Mouse (Mus musculus) hindbrain, embryonic 13.5 days (tissue): Measurements from ENCODE around the gene Tma7. TPM values are rescaled to one million over a fixed set of nuclear protein-coding genes. Genes with fewer than 3 reads are reported as not detected.
A peak's percentile ranks its signal among the peaks of the same experiment; 100 is the strongest.

Experiments used
- ATAC-seq: fragments of 200-750 bp; cut with Nextera tagmentation; 2 replicates; pipeline ENCODE4 v1.8.0; 2017; ENCODE audit warnings: moderate TSS enrichment; ENCODE audit not compliant: low FRiP score
- H3K27ac ChIP-seq: fragments of 300-500 bp; sonication (generic); 2 replicates; pipeline ENCODE4 v1.5.1; 2015; ENCODE audit warnings: inconsistent platforms, mild to moderate bottlenecking, moderate library complexity
- H3K27me3 ChIP-seq: fragments of 300-500 bp; sonication (generic); 2 replicates; pipeline ENCODE4 v1.6.1; 2015; ENCODE audit warnings: mild to moderate bottlenecking, inconsistent platforms
- H3K36me3 ChIP-seq: fragments of 300-500 bp; sonication (generic); 2 replicates; pipeline ENCODE4 v1.6.1; 2015; ENCODE audit warnings: mild to moderate bottlenecking, inconsistent platforms
- H3K4me1 ChIP-seq: fragments of 300-500 bp; sonication (generic); replicated peaks from 2 replicates; pipeline ENCODE4 v1.6.1; 2015; ENCODE audit warnings: inconsistent platforms
- H3K4me2 ChIP-seq: fragments of 300-500 bp; sonication (generic); 2 replicates; pipeline ENCODE4 v1.6.1; 2015; ENCODE audit warnings: inconsistent platforms, mild to moderate bottlenecking, moderate library complexity
- H3K4me3 ChIP-seq: fragments of 300-500 bp; sonication (generic); 2 replicates; pipeline ENCODE4 v1.5.1; 2015; ENCODE audit warnings: mild to moderate bottlenecking, inconsistent platforms
- H3K9ac ChIP-seq: fragments of 300-500 bp; sonication (generic); 2 replicates; pipeline ENCODE4 v1.6.1; 2015; ENCODE audit warnings: mild to moderate bottlenecking, inconsistent platforms
- H3K9me3 ChIP-seq: fragments of 300-500 bp; sonication (generic); 2 replicates; pipeline ENCODE4 v1.6.1; 2016; ENCODE audit warnings: inconsistent platforms
- WGBS: fragments of 180-500 bp; shearing (Covaris S2); methylation state at CpG from one replicate; pipeline ENCODE4 v1.1.7; 2015; 5-methylcytosine and 5-hydroxymethylcytosine counted together
- polyA plus RNA-seq: library from polyadenylated mRNA; unstranded; fragments of >200 nt; fragmentation: Nextera tagmentation; extraction: Ambion mirVana; gene quantifications from 2 replicates; pipeline ENCODE4 v1.2.1, GENCODE M21; 2015

Gene Tma7
- polyA plus RNA-seq, 1 experiment from 2014 or later, result 741 TPM

GRCm38 (mm10) chr9:109059136-109059903, 23.1 kb downstream of the Tma7 start, which contains the start of gene Trex1:
Gene Trex1, minus strand, starts transcription at chr9:109059734.
- 27% methylated on average over 15 of the region's 15 CpGs for WGBS
- peak; percentile 58 for ATAC-seq
- Histone ChIP-seq H3K27me3 (no peaks in the 10 kb centered on the region), H3K9me3 (no peaks in the 10 kb centered on the region), H3K4me1 (peaks cover 28% of the 10 kb centered on the region), H3K36me3 (peaks cover 67% of the 10 kb centered on the region), H3K9ac (peak within 1 kb of the TSS; percentile 73), H3K27ac (peak within 1 kb of the TSS; percentile 89), H3K4me3 (peak within 1 kb of the TSS; percentile 33), H3K4me2 (peak within 1 kb of the TSS; percentile 59)

GRCm38 (mm10) chr9:109058006-109058765, 24.2 kb downstream of the Tma7 start:
- Histone ChIP-seq H3K9ac (peak overlapping the region; percentile 73; the same call in 1 of the 2 replicates), H3K36me3 (peaks cover 56% of the 10 kb centered on the region)

GRCm38 (mm10) chr9:109057543-109057942, 24.8 kb downstream of the Tma7 start:
- H3K4me1 ChIP-seq, result peaks cover 29% of the 10 kb centered on the region
- ATAC-seq, result no peak
- H3K4me2 ChIP-seq, result no peak overlapping the region
- H3K36me3 ChIP-seq, result peaks cover 50% of the 10 kb centered on the region
- H3K27ac ChIP-seq, result no peak overlapping the region
- no peaks in the 10 kb centered on the region for H3K9me3 ChIP-seq
- no peak overlapping the region for H3K4me3 ChIP-seq
- 97% methylated on average over 5 of the region's 5 CpGs for whole genome bisulfite sequencing
- no peaks in the 10 kb centered on the region for H3K27me3 ChIP-seq
- H3K9ac ChIP-seq, result peak overlapping the region; percentile 29; the same call in 1 of the 2 replicates

More at GRCm38 (mm10) chr9:109058006-109058765, 24.2 kb downstream of the Tma7 start:
- no peaks in the 10 kb centered on the region for H3K27me3 ChIP-seq
- H3K27ac ChIP-seq, result peak overlapping the region; percentile 89; the same call in 1 of the 2 replicates
- peaks cover 29% of the 10 kb centered on the region for H3K4me1 ChIP-seq
- ATAC-seq, result no peak
- H3K4me3 ChIP-seq, result no peak overlapping the region
- H3K9me3 ChIP-seq, result no peaks in the 10 kb centered on the region
- WGBS, result 93% methylated on average over 19 of the region's 19 CpGs
- peak overlapping the region; percentile 59; the same call in 1 of the 2 replicates for H3K4me2 ChIP-seq

GRCm38 (mm10) chr9:109056916-109057315, 25.5 kb downstream of the Tma7 start:
- Histone ChIP-seq H3K4me3 (no peak overlapping the region), H3K27ac (no peak overlapping the region), H3K4me2 (no peak overlapping the region), H3K9ac (peak overlapping the region; percentile 29; the same call in 1 of the 2 replicates), H3K27me3 (no peaks in the 10 kb centered on the region), H3K9me3 (no peaks in the 10 kb centered on the region), H3K4me1 (peaks cover 29% of the 10 kb centered on the region), H3K36me3 (peaks cover 44% of the 10 kb centered on the region)
- 89% methylated on average over 4 of the region's 4 CpGs for WGBS
- ATAC-seq, result no peak

- Histone ChIP-seq H3K4me2 (no peak overlapping the region), H3K27me3 (no peaks in the 10 kb centered on the region), H3K9me3 (no peaks in the 10 kb centered on the region), H3K4me1 (peaks cover 29% of the 10 kb centered on the region), H3K27ac (no peak overlapping the region), H3K9ac (no peak overlapping the region), H3K4me3 (no peak overlapping the region), H3K36me3 (peaks cover 39% of the 10 kb centered on the region)
- no peak for ATAC-seq
- WGBS, result 93% methylated on average over 17 of the region's 17 CpGs
Measured at GRCm38 (mm10) chr9:109056081-109056690, 26.2 kb downstream of the Tma7 start.

- ATAC-seq, result no peak
- WGBS, result 89% methylated on average over 12 of the region's 12 CpGs
- peaks cover 33% of the 10 kb centered on the region for H3K36me3 ChIP-seq
- no peaks in the 10 kb centered on the region for H3K27me3 ChIP-seq
- peak overlapping the region; percentile 61 for H3K27ac ChIP-seq
- peak overlapping the region; percentile 65 for H3K9ac ChIP-seq
- H3K4me3 ChIP-seq, result peak overlapping the region; percentile 34
- peak overlapping the region; percentile 56 for H3K4me2 ChIP-seq
- H3K4me1 ChIP-seq, result peaks cover 29% of the 10 kb centered on the region
- H3K9me3 ChIP-seq, result no peaks in the 10 kb centered on the region
Measured at GRCm38 (mm10) chr9:109055271-109056030, 26.9 kb downstream of the Tma7 start.

- Histone ChIP-seq H3K9me3 (no peaks in the 10 kb centered on the region), H3K4me1 (peaks cover 29% of the 10 kb centered on the region), H3K36me3 (peaks cover 28% of the 10 kb centered on the region), H3K27ac (peak overlapping the region; percentile 61), H3K9ac (peak overlapping the region; percentile 65), H3K27me3 (no peaks in the 10 kb centered on the region), H3K4me2 (peak overlapping the region; percentile 56), H3K4me3 (peak overlapping the region; percentile 34)
- peak; percentile 82 for ATAC-seq
- WGBS, result 12% methylated on average over 7 of the region's 7 CpGs
Measured at GRCm38 (mm10) chr9:109054712-109055111, 27.7 kb downstream of the Tma7 start.

- Histone ChIP-seq H3K4me2 (no peak overlapping the region), H3K9me3 (no peaks in the 10 kb centered on the region), H3K4me3 (no peak overlapping the region), H3K36me3 (peaks cover 28% of the 10 kb centered on the region), H3K27ac (no peak overlapping the region), H3K27me3 (no peaks in the 10 kb centered on the region), H3K4me1 (peaks cover 22% of the 10 kb centered on the region), H3K9ac (no peak overlapping the region)
- 80% methylated on average over 6 of the region's 6 CpGs for WGBS
- ATAC-seq, result no peak
Measured at GRCm38 (mm10) chr9:109053851-109054250, 28.5 kb downstream of the Tma7 start.

- no peak overlapping the region for H3K9ac ChIP-seq
- peaks cover 25% of the 10 kb centered on the region for H3K36me3 ChIP-seq
- H3K4me1 ChIP-seq, result peaks cover 17% of the 10 kb centered on the region
- WGBS, result 84% methylated on average over 3 of the region's 3 CpGs
- no peak overlapping the region for H3K4me2 ChIP-seq
- no peak overlapping the region for H3K27ac ChIP-seq
- no peak overlapping the region for H3K4me3 ChIP-seq
- H3K27me3 ChIP-seq, result no peaks in the 10 kb centered on the region
- ATAC-seq, result no peak
- H3K9me3 ChIP-seq, result no peaks in the 10 kb centered on the region
Measured at GRCm38 (mm10) chr9:109053366-109053765, 29.0 kb downstream of the Tma7 start.

- Histone ChIP-seq H3K4me2 (no peak overlapping the region), H3K27me3 (no peaks in the 10 kb centered on the region), H3K9ac (no peak overlapping the region), H3K36me3 (peaks cover 18% of the 10 kb centered on the region), H3K4me3 (no peak overlapping the region), H3K27ac (no peak overlapping the region), H3K9me3 (no peaks in the 10 kb centered on the region), H3K4me1 (peaks cover 12% of the 10 kb centered on the region)
- 90% methylated on average over 9 of the region's 9 CpGs for WGBS
- no peak for ATAC-seq
Measured at GRCm38 (mm10) chr9:109052490-109053260, 29.7 kb downstream of the Tma7 start.
